Mouse (Mus musculus): ENCODE measurements at regions not wholly inside any gene's neighbourhood (a gene's known extent, or its start where the extent isn't known, plus 50 kb on each side); places are given as distances from the start of the nearest gene placed in this dataset.

DNA sequence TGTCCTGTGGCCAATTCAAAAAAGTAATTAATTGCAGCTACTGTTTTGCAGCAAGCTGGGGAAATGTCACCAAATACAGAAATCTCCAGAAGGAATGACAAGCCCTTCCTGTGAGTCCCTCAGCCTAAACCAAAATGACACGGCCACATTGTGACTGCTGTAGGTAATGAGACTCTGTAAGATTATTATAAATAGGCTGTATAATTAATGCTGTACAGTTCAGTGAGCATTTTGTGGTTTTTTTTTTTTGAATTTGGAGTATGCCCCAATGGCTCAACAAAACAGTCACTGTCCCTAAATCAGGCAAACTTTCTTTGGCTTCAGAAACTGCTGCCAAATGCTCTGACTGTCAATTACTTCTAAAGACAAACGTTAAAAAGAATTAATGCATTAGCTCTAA, 615.9 kb upstream of the Sema6d start:
- DNase-seq (ENCODE audit: low spot score): no peak

- DNase-seq (ENCODE audit: low spot score): no peak
These were observed 603.1 kb upstream of the Sema6d start for GRCm38 (mm10) chr2:123486681-123487080.

DNA sequence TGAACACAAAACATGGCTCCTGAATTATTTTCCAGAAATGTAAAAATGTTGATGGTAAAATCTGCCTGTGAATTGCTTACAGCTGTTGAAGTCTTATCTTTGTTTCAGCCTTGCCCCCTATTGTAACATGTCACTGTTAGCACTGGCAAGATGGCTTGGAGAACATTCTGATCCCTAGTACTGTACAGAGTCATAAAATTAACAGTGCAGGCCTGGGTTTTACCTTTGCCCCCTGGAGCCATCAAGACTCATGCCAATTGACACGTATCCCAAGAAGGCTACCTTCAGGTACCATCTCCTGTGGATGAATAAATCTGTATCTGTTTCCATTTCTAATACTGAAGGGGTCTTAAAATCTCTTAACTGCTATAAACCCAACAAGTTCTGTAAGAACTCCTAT, 583.6 kb upstream of the Sema6d start:
- DNase-seq (ENCODE audit: low spot score): no peak

DNA sequence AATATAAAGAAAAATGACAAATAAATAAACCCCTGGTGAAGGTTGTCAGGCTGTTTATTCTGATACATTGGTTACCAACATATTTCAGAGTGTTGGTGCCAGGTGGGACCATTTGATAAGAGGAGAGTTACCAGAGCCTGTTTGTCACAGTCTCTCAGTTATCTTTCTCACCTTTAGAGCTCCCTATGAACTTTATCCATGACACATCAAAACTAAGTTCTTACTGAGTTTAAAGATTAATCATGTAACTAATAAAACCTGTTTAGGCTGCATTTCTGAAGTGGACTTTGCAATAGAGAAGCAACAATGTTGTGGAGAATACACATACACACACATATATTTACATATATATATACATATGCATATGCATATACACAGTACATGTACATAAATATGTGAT, 582.7 kb upstream of the Sema6d start:
- DNase-seq (ENCODE audit: low spot score): no peak

DNA sequence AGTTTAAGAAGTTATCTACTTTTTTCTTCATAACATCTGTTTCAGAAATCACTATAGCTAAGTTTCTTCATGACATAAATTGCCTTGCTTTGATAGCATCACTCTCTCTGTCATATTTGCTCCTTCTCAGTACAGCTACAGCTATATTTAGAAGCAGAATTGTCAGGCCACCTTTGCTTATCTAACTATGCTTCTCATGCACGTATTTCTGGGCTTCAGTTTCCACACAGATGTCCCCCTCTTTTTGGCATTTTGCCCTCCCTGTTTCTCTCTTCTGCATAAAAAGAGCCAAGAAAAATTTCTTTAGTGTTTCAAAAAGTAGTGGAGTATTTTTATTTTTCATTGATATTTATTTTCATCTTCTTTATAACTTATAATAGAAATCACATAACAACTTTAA, 560.9 kb upstream of the Sema6d start:
- DNase-seq (ENCODE audit: low spot score): no peak

DNA sequence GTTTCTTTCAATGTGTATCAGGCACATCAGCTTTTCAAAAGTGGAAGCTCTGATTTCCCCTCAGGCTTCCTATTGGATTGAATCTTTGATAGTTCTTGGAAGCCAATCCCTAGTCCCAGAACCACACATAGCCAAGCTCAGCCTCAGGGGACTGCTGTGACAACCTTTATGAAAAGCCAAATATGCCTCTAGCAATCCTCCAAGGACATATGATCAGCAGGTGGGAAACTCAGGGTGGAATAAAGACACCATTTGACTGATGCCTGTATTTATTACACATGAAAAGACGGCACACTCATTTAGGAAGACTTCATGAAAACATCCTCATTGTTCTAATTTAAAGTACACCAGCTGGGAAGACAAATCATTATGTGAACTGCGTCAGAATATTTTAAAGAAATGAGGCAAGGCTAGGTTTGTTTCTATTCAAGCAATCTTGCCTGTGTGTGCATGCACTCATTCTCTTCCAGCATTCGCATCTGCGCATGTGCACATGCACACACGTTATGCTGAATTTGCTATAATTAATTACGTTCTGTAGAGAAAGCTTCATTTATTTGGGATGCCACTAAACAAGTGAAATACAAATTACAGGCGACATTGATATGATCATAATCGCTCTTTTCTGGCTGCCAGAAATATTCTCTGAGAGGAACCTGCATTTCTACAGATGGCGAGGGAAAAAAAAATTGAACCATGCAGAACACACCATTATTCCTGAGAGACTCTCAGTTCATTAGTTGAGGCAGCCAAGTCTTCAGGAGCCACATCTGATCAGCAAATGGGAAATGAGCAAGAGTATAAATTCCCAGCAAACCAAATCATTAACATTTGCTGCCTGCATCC, 556.6 kb upstream of the Sema6d start:
- no peak for DNase-seq (ENCODE audit: low spot score)

GRCm38 (mm10) chr2:123551249-123551850, 538.4 kb upstream of the Sema6d start:
- DNase-seq (ENCODE audit: low spot score): no peak

DNA sequence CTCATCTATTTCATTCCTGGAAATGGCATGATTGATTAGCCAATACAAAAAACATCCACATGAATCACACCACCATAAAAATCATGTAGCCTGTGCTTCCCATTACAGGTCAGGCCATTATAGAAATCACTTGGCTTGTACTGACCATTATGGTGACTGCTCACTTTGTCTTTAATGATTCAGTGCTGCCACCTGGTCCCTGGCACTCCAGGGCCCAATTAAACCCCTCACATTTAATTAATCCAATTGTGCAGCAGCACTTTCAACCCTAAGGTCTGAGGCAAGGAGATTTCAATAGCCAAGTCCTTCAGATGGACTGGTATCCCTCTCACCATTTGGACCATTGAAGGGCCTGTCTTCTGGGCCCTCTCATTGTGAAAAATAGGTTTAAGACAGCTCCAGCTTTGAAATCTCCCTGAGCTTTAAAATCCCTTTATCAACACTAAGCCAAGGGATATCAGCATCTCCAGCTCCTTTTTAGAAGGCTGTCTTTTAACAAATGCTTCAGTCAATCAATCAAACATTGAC, 531.6 kb upstream of the Sema6d start:
- DNase-seq (ENCODE audit: low spot score): no peak
